ENCODE assay signal across 11 mouse cellular contexts in the genomic region with DNA sequence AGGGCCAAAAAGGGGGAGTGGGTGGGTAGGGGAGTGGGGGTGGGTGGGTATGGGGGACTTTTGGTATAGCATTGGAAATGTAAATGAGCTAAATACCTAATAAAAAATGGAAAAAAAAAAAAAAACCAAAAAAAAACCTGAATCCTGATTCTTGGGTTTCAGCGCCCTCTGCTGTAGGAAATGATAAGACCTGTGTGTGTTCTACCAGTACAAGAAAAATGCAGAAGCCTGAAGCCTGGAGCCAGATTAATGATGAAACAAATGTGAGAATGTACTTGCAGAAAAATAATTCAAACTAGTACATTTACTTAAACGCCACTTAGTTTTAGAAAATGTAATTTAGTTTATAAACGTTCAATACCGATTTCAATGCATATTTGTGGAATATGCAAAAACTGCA. TPM values are rescaled to one million over a fixed set of nuclear protein-coding genes. Genes with fewer than 3 reads are reported as not detected.
DNase-seq lines count a peak whose midpoint lies in the region; ATAC-seq and TF ChIP-seq lines count a peak whose summit lies in the region.
"Not testable (repeated sequence)": the region's sequence is repeated elsewhere in the genome, so short reads cannot be mapped to it uniquely, and the experiment has no call there.
"Had no signal": no experiment of that assay in that cellular context is flagged by ENCODE, and none has a peak within 500 bp of the region (broad histone marks: within the 10 kb centered on the region; RNA-seq: fewer than 3 reads in every experiment).

No protein-coding gene starts in this region.

- not testable (repeated sequence) for H3K27ac ChIP-seq in ES-E14 (ENCODE audit: insufficient read depth, low read depth, low read length, poor library complexity, severe bottlenecking); heart, postnatal 0 days (ENCODE audit: low read depth); limb, embryonic 11.5 days (replicated peaks; ENCODE audit: low read depth, low read length); midbrain, embryonic 15.5 days

- WGBS in heart, postnatal 0 days: 20% methylated on average over 4 of the region's 4 CpGs
- 30% methylated on average over 4 of the region's 4 CpGs for WGBS in limb, embryonic 11.5 days
- 28% methylated on average over 4 of the region's 4 CpGs for WGBS in midbrain, embryonic 15.5 days

- peak; percentile 30 for DNase-seq in ES-E14 (ENCODE audit: low read depth, low spot score)
- DNase-seq in brain, embryonic 14.5 days (ENCODE audit: low read depth): peak; percentile 71
- DNase-seq in embryo, embryonic 11 days: peak; percentile 60
- not testable (repeated sequence) for DNase-seq in heart, postnatal 0 days (ENCODE audit: low spot score)
- peak; percentile 42 to 43 for DNase-seq in kidney, postnatal 4 days
- peak; percentile 41 for DNase-seq in limb, embryonic 11.5 days (ENCODE audit: low spot score)
- DNase-seq in telencephalon, adult 2 months (ENCODE audit: low read depth, low spot score): peak; percentile 27

- H3K9me3 ChIP-seq in ES-E14 (ENCODE audit: control insufficient read depth, insufficient read depth, low read depth, low read length); heart, postnatal 0 days (replicated peaks; ENCODE audit: control insufficient read depth, low read length); limb, embryonic 11.5 days (ENCODE audit: control insufficient read depth, low read length); midbrain, embryonic 15.5 days: not testable (repeated sequence)

- not testable (repeated sequence) for TF ChIP-seq EP300 in heart, postnatal 0 days (IDR thresholded peaks at IDR 0.05; ENCODE audit: low read depth)

- not testable (repeated sequence) for H3K4me3 ChIP-seq in ES-E14 (ENCODE audit: insufficient read depth in 1 of 2, low read depth in 1 of 2, low read length in 2 of 2, poor library complexity in 1 of 2, severe bottlenecking in 1 of 2); heart, postnatal 0 days (ENCODE audit: low read depth, low read length); limb, embryonic 11.5 days (ENCODE audit: low read depth, low read length); midbrain, embryonic 15.5 days

- not testable (repeated sequence) for H3K27me3 ChIP-seq in heart, postnatal 0 days (ENCODE audit: control insufficient read depth, insufficient read depth, low read length); limb, embryonic 11.5 days (ENCODE audit: control insufficient read depth, insufficient read depth, low read length); midbrain, embryonic 15.5 days (replicated peaks)

- H3K36me3 ChIP-seq in ES-E14 (ENCODE audit: control insufficient read depth, insufficient read depth, low read length, poor library complexity, severe bottlenecking); heart, postnatal 0 days (replicated peaks; ENCODE audit: control insufficient read depth, insufficient read depth, low read length); limb, embryonic 11.5 days (ENCODE audit: control insufficient read depth, insufficient read depth, low read length); midbrain, embryonic 15.5 days (replicated peaks): not testable (repeated sequence)

- TF ChIP-seq POLR2A in brain, embryonic 14.5 days (IDR thresholded peaks at IDR 0.05; ENCODE audit: borderline replicate concordance, extremely low read depth, insufficient read depth, insufficient read length, poor library complexity, severe bottlenecking): not testable (repeated sequence)

- not testable (repeated sequence) for H3K4me2 ChIP-seq in heart, postnatal 0 days (ENCODE audit: low read depth, low read length); limb, embryonic 11.5 days (ENCODE audit: low read depth, severe bottlenecking); midbrain, embryonic 15.5 days

- ATAC-seq in heart, postnatal 0 days (ENCODE audit: insufficient read depth, low read depth); limb, embryonic 11.5 days (ENCODE audit: insufficient number of reproducible peaks, low FRiP score, low TSS enrichment, low read depth): not testable (repeated sequence)
- 0 out of 2 replicates have a peak, but pooled peaks have one; percentile 65 for ATAC-seq in midbrain, embryonic 15.5 days (replicated peaks)

- peak; percentile 38; the same call in 1 of the 2 replicates for TF ChIP-seq CTCF in brain, embryonic 14.5 days (IDR thresholded peaks at IDR 0.05; ENCODE audit: borderline replicate concordance, extremely low read depth, insufficient read depth, insufficient read length)
- peak; percentile 43 for TF ChIP-seq CTCF in heart, postnatal 0 days (IDR thresholded peaks at IDR 0.05; ENCODE audit: low read depth)

- in situ Hi-C loops in ES-E14 (cut with MboI; ENCODE audit: low sequenced_read_pairs in 2 of 2, unreplicated experiment in 2 of 2): not testable (repeated sequence)

- H3K4me1 ChIP-seq in ES-E14 (ENCODE audit: control insufficient read depth in 2 of 2, insufficient read depth in 2 of 2, low read length in 2 of 2, poor library complexity in 1 of 2); heart, postnatal 0 days (ENCODE audit: control insufficient read depth, insufficient read depth); limb, embryonic 11.5 days (ENCODE audit: control insufficient read depth, insufficient read depth, low read length); midbrain, embryonic 15.5 days: not testable (repeated sequence)

- not testable (repeated sequence) for H3K9ac ChIP-seq in ES-E14 (ENCODE audit: insufficient read depth, low read depth, low read length, poor library complexity, severe bottlenecking); heart, postnatal 0 days (replicated peaks; ENCODE audit: low read depth, low read length); limb, embryonic 11.5 days (ENCODE audit: low read length); midbrain, embryonic 15.5 days

TF ChIP-seq in ES-E14, 5 proteins besides CTCF, POLR2A, EP300 and RAD21:
- peak; percentile 49 for TF ChIP-seq ZC3H11A (IDR thresholded peaks at IDR 0.05; ENCODE audit: borderline replicate concordance, low read depth, low read length)
- TF ChIP-seq ZNF384 (IDR thresholded peaks at IDR 0.05; ENCODE audit: low read depth, low read length): peak; percentile 83

RNA-seq across cellular contexts. Expression of a gene that starts 17.0 kb away (rescaled TPM):
- total RNA-seq in ES-E14 (2012; rRNA removed): 0.21 and 2.2 TPM in 2 replicates
- not detected in 2 replicates for polyA plus RNA-seq in brain, embryonic 14.5 days (2012; rRNA removed)
- not detected in 2 replicates for total RNA-seq in heart, postnatal 0 days (2014; rRNA removed; ENCODE audit: low replicate concordance)
- not detected in 2 replicates for polyA plus RNA-seq in heart, postnatal 0 days (2015; fragmentation: Nextera tagmentation; extraction: Ambion mirVana)
- polyA plus RNA-seq in limb, embryonic 11.5 days (2014; fragmentation: Nextera tagmentation; extraction: Ambion mirVana): not detected in 2 replicates
- not detected in 2 replicates for polyA plus RNA-seq in midbrain, embryonic 15.5 days (2015; fragmentation: Nextera tagmentation; extraction: Ambion mirVana)
- polyA plus RNA-seq: hindbrain, embryonic 13.5 days; liver, embryonic 12.5 days; neural tube, embryonic 11.5 days had no signal

RNA-seq across cellular contexts. Expression of a gene that starts 27.0 kb away (rescaled TPM):
- 0.09 TPM in 1 of 2 replicates, not detected in the other for total RNA-seq in ES-E14 (2012; rRNA removed)
- polyA plus RNA-seq in brain, embryonic 14.5 days (2012; rRNA removed): 0.01 TPM in 1 of 2 replicates, not detected in the other
- total RNA-seq in heart, postnatal 0 days (2014; rRNA removed; ENCODE audit: low replicate concordance): not detected in 2 replicates
- not detected in 2 replicates for polyA plus RNA-seq in heart, postnatal 0 days (2015; fragmentation: Nextera tagmentation; extraction: Ambion mirVana)
- not detected in 2 replicates for polyA plus RNA-seq in limb, embryonic 11.5 days (2014; fragmentation: Nextera tagmentation; extraction: Ambion mirVana)
- polyA plus RNA-seq in midbrain, embryonic 15.5 days (2015; fragmentation: Nextera tagmentation; extraction: Ambion mirVana): not detected in 2 replicates
- polyA plus RNA-seq: hindbrain, embryonic 13.5 days; liver, embryonic 12.5 days; neural tube, embryonic 11.5 days had no signal
